Mouse (Mus musculus): ENCODE results near the gene Olfr945.

The Olfr945 gene

DNA sequence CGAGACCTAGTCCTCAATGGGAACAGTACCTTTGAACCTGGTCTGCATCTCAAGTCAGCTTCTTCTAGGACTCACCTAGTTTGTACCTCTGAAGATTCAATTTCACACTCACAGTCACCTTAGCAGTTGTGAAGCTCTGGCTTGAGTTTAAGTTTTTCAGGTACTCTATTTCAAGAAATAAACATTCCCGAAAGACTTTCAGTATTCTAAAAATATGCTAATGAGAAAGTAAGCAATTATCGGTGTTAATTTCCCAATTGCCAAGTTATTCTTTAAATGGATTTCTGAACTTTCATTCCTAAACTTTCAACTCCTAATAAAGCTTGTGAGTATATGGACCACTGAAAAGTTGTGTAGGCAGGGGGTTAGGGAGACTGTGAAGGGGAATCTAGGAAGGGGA lies at the start of gene Olfr945:
Gene Olfr945 (minus strand): TSS at position 101 of the 400 bp plus-strand sequence.
- DNase-seq (ENCODE audit: low read depth, low spot score) = no peak

DNA sequence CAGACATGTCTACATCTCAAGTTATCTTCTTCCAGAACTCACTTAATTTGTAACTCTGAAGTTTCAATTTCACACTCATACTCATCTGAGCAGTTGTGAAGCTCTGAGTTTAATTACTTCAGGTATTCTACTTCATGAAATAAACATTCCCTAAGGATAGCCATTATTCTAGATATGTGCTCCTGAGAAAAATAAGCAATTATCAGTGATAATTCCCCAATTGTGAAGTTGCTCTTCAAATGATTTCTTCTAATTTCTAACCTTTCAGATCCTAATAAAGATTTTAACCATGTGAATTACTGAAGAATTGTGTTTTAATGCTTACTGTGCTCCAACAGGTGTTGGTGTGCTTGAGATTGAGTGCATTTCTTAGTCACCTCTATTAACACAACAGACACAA lies 49.3 kb upstream of the Olfr945 start, which contains the start of gene Olfr948:
Gene Olfr948 (minus strand): TSS at position 101 of the 400 bp plus-strand sequence.
- DNase-seq (ENCODE audit: low read depth, low spot score) = no peak

DNA sequence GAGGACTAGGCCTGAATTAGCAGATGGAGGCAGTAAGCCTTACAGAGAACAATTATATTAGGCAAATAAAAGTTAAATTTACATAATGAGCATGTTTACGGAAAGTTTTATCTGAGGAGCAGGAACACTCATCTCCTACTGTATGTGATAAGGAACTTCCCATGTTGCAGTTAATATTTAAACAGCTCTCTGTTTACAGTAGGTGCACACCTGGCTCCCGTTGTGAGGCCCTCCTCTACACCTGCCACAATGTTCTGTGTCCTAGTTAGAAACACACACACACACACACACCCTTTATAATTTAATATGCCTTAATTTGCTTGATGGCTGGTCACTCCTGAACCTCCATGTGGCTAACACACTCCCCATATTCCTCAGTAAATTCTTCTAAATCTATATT lies 10.5 kb upstream of the Olfr945 start:
- DNase-seq (ENCODE audit: low read depth, low spot score) = no peak

DNA sequence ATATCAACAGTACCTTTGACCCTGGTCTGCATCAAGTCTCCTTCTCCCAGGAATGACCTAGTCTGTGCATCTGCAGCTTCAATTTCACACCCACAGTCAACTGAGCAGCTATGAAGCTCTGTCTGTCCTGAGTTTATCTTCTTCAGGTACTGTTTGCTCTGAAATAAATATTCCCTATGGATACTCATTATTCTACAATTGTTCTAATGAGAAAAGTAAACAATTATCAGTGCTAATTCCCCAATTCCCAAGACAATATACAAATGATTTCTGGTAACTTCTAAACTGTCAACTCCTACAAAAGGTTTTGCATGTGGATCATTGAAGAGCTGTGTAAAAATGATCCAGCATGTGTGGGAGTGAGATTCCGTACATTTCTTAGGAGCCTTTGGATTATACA lies 26.7 kb downstream of the Olfr945 start, which contains the start of gene Olfr1537:
Gene Olfr1537 (minus strand): TSS at position 101 of the 400 bp plus-strand sequence.
- no peak for DNase-seq (ENCODE audit: low read depth, low spot score)
